Mouse (Mus musculus): ENCODE results near the gene Eef1g.

Eef1g gene

GRCm38 (mm10) chr19:9023021-9023778 is 56.4 kb downstream of the Eef1g start:
- no peak for DNase-seq (ENCODE audit: low read depth in 2 of 2, low spot score in 2 of 2)

- DNase-seq (ENCODE audit: low read depth in 2 of 2, low spot score in 2 of 2) = no peak
Measured at GRCm38 (mm10) chr19:9025562-9026257, 58.9 kb downstream of the Eef1g start.

- no peak for DNase-seq (ENCODE audit: low read depth in 2 of 2, low spot score in 2 of 2)
Measured at GRCm38 (mm10) chr19:9026634-9027033, 59.8 kb downstream of the Eef1g start.

GRCm38 (mm10) chr19:9027795-9028194 is 61.0 kb downstream of the Eef1g start:
- no peak for DNase-seq (ENCODE audit: low read depth in 2 of 2, low spot score in 2 of 2)

Measured in CD8-positive naive resting alpha-beta T cell, adult 2 months (primary cell).